Mouse (Mus musculus): ENCODE data around the gene Mpp4. TPM values are rescaled to one million over a fixed set of nuclear protein-coding genes. Genes with fewer than 3 reads are reported as not detected.

Gene Mpp4
- polyA plus RNA-seq (2015; fragmentation: Nextera tagmentation; extraction: Ambion mirVana), result 0.72 and 0.77 TPM in 2 replicates

DNA sequence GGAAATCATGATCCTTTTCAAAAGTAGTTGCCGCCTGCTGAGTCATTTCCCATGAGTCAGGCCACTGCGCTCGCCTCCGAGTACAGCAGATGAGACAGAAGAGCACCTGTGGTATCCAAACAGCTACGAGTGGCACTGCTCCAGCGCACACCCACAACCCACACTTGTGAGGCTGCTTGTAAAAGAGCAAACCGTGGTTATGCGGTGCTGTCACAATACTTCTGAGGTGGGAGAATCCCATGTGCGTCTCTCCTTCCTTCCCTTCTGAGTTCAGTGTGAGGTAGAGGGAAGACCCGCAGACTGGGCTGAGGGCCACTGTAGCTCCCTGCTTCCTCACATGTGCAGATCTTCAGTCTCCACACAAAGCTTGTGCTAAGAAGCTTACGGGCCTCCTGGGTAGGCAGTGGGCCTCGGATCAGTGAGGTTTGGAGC lies at the start of gene Mpp4:
TSS of gene Mpp4 (minus strand) at position 360 of the 432 bp plus-strand sequence.
- 68% methylated on average over 12 of the region's 12 CpGs for WGBS
- no peak within 1 kb of the TSS for H3K9ac ChIP-seq (ENCODE audit: low read depth, low read length)
- no peaks in the 10 kb centered on the region for H3K9me3 ChIP-seq (ENCODE audit: control insufficient read depth, low read length)
- H3K4me2 ChIP-seq (ENCODE audit: low read depth, low read length), result no peak within 1 kb of the TSS
- H3K4me1 ChIP-seq (ENCODE audit: control insufficient read depth, insufficient read depth, low read length), result peaks cover 6% of the 10 kb centered on the region; the same call in 1 of the 2 replicates
- H3K4me3 ChIP-seq (ENCODE audit: low read length), result no peak within 1 kb of the TSS
- no peaks in the 10 kb centered on the region for H3K36me3 ChIP-seq (ENCODE audit: control insufficient read depth, insufficient read depth, low read length)
- no peaks in the 10 kb centered on the region for H3K27me3 ChIP-seq (replicated peaks; ENCODE audit: control insufficient read depth, insufficient read depth, low read length)
- no peak within 1 kb of the TSS for H3K27ac ChIP-seq (ENCODE audit: low read length)
- no peak for ATAC-seq

DNA sequence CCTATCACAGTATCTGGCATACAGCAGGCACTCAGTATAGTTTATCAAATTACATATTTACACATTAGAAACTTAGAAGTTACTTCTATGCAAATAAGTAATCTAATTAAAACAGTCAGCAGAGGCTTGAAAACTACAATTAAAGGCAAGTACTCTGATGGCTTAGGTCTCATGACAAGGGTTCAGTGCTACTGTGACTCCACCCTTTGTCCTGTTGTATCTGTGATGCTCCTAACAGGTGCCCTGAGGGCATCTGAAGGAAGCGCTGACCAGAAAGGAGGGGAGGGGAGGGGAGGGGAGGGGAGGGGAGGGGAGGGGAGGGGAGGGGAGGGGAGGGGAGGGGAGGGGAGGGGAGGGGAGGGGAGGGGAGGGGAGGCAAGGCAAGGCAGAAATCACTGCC lies 49.8 kb upstream of the Mpp4 start:
- Histone ChIP-seq H3K9ac (ENCODE audit: low read depth, low read length) (no peak overlapping the region), H3K4me3 (ENCODE audit: low read length) (no peak overlapping the region), H3K4me1 (ENCODE audit: control insufficient read depth, insufficient read depth, low read length) (peaks cover 7% of the 10 kb centered on the region), H3K9me3 (ENCODE audit: control insufficient read depth, low read length) (no peaks in the 10 kb centered on the region), H3K27me3 (replicated peaks; ENCODE audit: control insufficient read depth, insufficient read depth, low read length) (no peaks in the 10 kb centered on the region), H3K4me2 (ENCODE audit: low read depth, low read length) (no peak overlapping the region), H3K36me3 (ENCODE audit: control insufficient read depth, insufficient read depth, low read length) (peaks cover 6% of the 10 kb centered on the region; the same call in 1 of the 2 replicates), H3K27ac (ENCODE audit: low read length) (0 out of 2 replicates have a peak overlapping the region, but pooled peaks have one; percentile 60)
- 0 out of 2 replicates have a peak, but pooled peaks have one; percentile 29 for ATAC-seq
- no CpG with 5 or more reads among the region's 1 CpGs for WGBS

DNA sequence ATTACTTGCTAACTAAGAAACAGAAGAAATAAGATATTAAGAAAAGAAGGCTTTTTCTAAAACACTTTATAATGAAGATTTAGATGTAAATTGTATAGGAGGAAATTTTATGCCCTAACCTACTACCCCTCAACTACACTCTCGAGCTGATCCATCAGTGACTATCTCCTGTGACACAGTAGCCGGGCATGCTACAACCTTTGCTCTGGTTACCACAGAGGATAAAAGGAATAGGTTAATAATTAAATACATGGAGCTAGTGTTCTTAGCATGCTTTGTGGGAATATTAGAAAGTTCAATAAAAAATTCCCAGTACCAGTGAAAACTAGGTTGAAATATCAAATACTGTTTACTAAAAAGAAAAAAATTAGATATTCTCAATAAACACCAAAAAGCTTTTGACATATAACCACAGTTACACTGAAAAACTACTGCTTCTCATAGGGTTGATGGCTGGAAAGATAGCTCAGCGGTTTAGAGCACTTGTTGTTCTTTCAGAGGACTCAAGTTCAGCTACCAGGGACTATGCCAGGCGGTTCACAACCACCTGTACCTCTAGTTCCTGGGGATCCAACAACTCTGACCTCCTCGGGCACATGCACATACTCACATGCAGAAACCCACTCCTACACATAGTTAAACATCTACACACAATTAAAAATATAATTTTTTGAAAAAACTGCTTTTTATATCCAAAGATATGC lies 49.0 kb upstream of the Mpp4 start:
- Histone ChIP-seq H3K9me3 (ENCODE audit: control insufficient read depth, low read length) (no peaks in the 10 kb centered on the region), H3K4me1 (ENCODE audit: control insufficient read depth, insufficient read depth, low read length) (peaks cover 7% of the 10 kb centered on the region), H3K4me2 (ENCODE audit: low read depth, low read length) (no peak overlapping the region), H3K9ac (ENCODE audit: low read depth, low read length) (no peak overlapping the region), H3K4me3 (ENCODE audit: low read length) (no peak overlapping the region), H3K27me3 (replicated peaks; ENCODE audit: control insufficient read depth, insufficient read depth, low read length) (no peaks in the 10 kb centered on the region), H3K27ac (ENCODE audit: low read length) (peak overlapping the region; percentile 60; the same call in 1 of the 2 replicates), H3K36me3 (ENCODE audit: control insufficient read depth, insufficient read depth, low read length) (peaks cover 6% of the 10 kb centered on the region; the same call in 1 of the 2 replicates)
- whole genome bisulfite sequencing, result 61% methylated on average over 5 of the region's 5 CpGs
- ATAC-seq, result peak; percentile 96

DNA sequence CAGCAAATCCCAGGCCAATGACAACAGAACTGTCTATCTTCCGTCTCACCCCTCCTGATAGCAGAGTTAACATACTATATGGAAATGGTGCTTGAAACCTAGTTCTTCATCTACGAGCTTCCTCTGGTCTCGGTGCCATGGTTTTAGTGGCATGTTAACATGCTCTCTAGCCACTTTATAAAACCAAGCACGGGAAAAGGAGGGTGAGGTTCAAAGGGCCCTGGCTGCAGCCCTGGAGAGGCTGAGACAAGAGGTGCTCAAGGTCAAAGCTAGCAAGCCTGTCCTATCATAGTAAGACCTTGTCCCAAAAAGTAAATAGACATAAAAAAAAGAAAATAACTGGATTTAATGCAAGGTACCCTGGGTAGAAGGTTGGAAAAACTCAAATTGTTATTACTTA lies 48.5 kb upstream of the Mpp4 start:
- H3K4me3 ChIP-seq (ENCODE audit: low read length), result no peak overlapping the region
- peaks cover 5% of the 10 kb centered on the region; the same call in 1 of the 2 replicates for H3K36me3 ChIP-seq (ENCODE audit: control insufficient read depth, insufficient read depth, low read length)
- H3K9ac ChIP-seq (ENCODE audit: low read depth, low read length), result no peak overlapping the region
- WGBS, result 65% methylated on average over 4 of the region's 4 CpGs
- H3K4me1 ChIP-seq (ENCODE audit: control insufficient read depth, insufficient read depth, low read length), result peaks cover 7% of the 10 kb centered on the region
- no peaks in the 10 kb centered on the region for H3K27me3 ChIP-seq (replicated peaks; ENCODE audit: control insufficient read depth, insufficient read depth, low read length)
- peak overlapping the region; percentile 26 for H3K27ac ChIP-seq (ENCODE audit: low read length)
- ATAC-seq, result peak; percentile 83
- no peak overlapping the region for H3K4me2 ChIP-seq (ENCODE audit: low read depth, low read length)
- H3K9me3 ChIP-seq (ENCODE audit: control insufficient read depth, low read length), result no peaks in the 10 kb centered on the region

DNA sequence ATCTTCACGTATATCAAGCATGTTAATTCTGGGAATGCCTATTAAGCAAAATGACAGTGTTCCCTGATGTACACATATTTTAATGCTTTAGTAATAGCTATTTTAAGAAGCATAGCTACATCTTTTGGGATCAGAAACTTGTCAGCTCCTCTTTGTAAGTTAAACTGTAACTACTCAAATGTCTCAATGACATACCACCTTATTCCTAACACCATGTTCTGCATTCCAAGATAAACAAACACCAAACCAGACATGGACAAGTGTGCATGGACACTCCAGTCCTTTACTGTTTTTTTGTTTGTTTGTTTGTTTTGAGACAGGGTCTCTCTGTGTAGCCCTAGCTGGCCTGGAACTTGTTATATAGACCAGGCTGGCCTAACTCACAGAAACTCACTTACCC lies 45.1 kb upstream of the Mpp4 start:
- H3K4me1 ChIP-seq (ENCODE audit: control insufficient read depth, insufficient read depth, low read length), result peaks cover 7% of the 10 kb centered on the region
- H3K27ac ChIP-seq (ENCODE audit: low read length), result no peak overlapping the region
- no peaks in the 10 kb centered on the region for H3K9me3 ChIP-seq (ENCODE audit: control insufficient read depth, low read length)
- ATAC-seq, result no peak
- WGBS, result 83% methylated on average over 1 of the region's 1 CpGs
- H3K4me3 ChIP-seq (ENCODE audit: low read length), result no peak overlapping the region
- no peak overlapping the region for H3K4me2 ChIP-seq (ENCODE audit: low read depth, low read length)
- no peaks in the 10 kb centered on the region for H3K36me3 ChIP-seq (ENCODE audit: control insufficient read depth, insufficient read depth, low read length)
- H3K9ac ChIP-seq (ENCODE audit: low read depth, low read length), result no peak overlapping the region
- no peaks in the 10 kb centered on the region for H3K27me3 ChIP-seq (replicated peaks; ENCODE audit: control insufficient read depth, insufficient read depth, low read length)

DNA sequence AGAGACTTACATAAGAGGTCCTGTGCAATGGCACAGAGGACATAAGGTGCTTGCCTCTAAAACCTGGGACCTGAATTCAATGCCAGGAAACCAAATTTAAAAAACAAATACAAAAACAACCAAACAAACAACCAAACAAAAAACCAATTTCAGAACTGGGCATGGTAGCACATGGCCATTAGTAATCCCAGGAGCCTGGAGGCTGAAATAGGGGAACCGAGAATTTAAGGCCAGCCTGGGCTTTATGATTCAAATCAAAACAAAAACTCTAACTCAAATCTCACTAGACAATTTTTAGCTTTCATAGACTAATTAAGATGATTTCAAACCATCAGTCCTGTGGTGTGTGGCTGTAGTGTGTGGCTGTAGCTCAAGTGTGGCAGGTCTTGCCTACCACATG lies 41.3 kb upstream of the Mpp4 start:
- 86% methylated on average over 1 of the region's 1 CpGs for WGBS

DNA sequence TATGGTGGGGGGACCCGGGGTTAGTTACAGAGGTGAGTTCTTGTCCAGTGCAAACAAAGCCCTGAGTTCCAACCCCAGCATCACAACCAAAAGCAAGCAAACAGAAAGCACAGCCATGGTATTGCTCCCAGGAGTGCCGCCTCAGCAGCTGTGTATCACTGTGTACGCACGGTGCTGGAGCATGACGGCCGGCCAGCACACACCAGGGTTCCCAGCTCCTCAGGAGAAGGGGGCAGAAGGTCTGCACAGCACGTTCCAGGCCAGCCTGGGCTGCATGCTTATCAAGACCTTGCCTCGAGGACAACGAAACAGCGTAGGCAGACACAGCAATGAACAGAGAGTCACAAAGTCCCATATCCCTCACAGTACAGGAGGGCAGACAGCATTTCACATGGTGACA lies 39.2 kb upstream of the Mpp4 start:
- H3K27ac ChIP-seq (ENCODE audit: low read length), result no peak overlapping the region
- no peaks in the 10 kb centered on the region for H3K27me3 ChIP-seq (replicated peaks; ENCODE audit: control insufficient read depth, insufficient read depth, low read length)
- WGBS, result 85% methylated on average over 10 of the region's 10 CpGs
- H3K36me3 ChIP-seq (ENCODE audit: control insufficient read depth, insufficient read depth, low read length), result no peaks in the 10 kb centered on the region
- H3K9ac ChIP-seq (ENCODE audit: low read depth, low read length), result no peak overlapping the region
- H3K4me3 ChIP-seq (ENCODE audit: low read length), result no peak overlapping the region
- no peaks in the 10 kb centered on the region for H3K9me3 ChIP-seq (ENCODE audit: control insufficient read depth, low read length)
- no peak overlapping the region for H3K4me2 ChIP-seq (ENCODE audit: low read depth, low read length)
- ATAC-seq, result peak; percentile 16; the same call in 1 of the 2 replicates
- H3K4me1 ChIP-seq (ENCODE audit: control insufficient read depth, insufficient read depth, low read length), result no peaks in the 10 kb centered on the region

More for the DNA sequence above, 41.3 kb upstream of the Mpp4 start:
- Histone ChIP-seq H3K4me2 (ENCODE audit: low read depth, low read length) (no peak overlapping the region), H3K4me3 (ENCODE audit: low read length) (no peak overlapping the region), H3K4me1 (ENCODE audit: control insufficient read depth, insufficient read depth, low read length) (no peaks in the 10 kb centered on the region), H3K27ac (ENCODE audit: low read length) (no peak overlapping the region), H3K36me3 (ENCODE audit: control insufficient read depth, insufficient read depth, low read length) (no peaks in the 10 kb centered on the region), H3K9ac (ENCODE audit: low read depth, low read length) (no peak overlapping the region), H3K27me3 (replicated peaks; ENCODE audit: control insufficient read depth, insufficient read depth, low read length) (no peaks in the 10 kb centered on the region), H3K9me3 (ENCODE audit: control insufficient read depth, low read length) (no peaks in the 10 kb centered on the region)
- ATAC-seq, result no peak

DNA sequence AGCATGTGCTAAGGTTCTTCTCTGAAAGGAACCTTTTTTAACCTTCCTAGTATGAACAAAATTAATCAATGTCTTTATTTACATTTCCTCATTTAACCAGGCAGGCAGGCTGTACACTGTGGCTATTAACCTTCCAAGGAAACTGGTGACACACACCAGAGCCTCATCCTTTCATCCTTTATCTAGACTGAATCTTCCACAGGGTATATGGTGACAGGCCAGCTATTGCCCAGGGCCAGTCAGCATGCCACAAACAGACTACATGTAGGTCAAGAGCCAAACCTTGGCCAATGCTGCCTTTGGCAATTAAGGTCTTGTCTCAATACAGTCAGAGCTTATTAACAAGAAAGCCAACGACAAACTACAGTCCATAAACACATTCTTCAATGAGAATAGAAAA lies 38.4 kb upstream of the Mpp4 start:
- H3K4me2 ChIP-seq (ENCODE audit: low read depth, low read length), result no peak overlapping the region
- H3K4me3 ChIP-seq (ENCODE audit: low read length), result no peak overlapping the region
- no peak overlapping the region for H3K9ac ChIP-seq (ENCODE audit: low read depth, low read length)
- H3K9me3 ChIP-seq (ENCODE audit: control insufficient read depth, low read length), result no peaks in the 10 kb centered on the region
- WGBS, result 67% methylated on average over 1 of the region's 1 CpGs
- ATAC-seq, result no peak
- H3K4me1 ChIP-seq (ENCODE audit: control insufficient read depth, insufficient read depth, low read length), result no peaks in the 10 kb centered on the region
- no peaks in the 10 kb centered on the region for H3K36me3 ChIP-seq (ENCODE audit: control insufficient read depth, insufficient read depth, low read length)
- H3K27me3 ChIP-seq (replicated peaks; ENCODE audit: control insufficient read depth, insufficient read depth, low read length), result no peaks in the 10 kb centered on the region
- no peak overlapping the region for H3K27ac ChIP-seq (ENCODE audit: low read length)

DNA sequence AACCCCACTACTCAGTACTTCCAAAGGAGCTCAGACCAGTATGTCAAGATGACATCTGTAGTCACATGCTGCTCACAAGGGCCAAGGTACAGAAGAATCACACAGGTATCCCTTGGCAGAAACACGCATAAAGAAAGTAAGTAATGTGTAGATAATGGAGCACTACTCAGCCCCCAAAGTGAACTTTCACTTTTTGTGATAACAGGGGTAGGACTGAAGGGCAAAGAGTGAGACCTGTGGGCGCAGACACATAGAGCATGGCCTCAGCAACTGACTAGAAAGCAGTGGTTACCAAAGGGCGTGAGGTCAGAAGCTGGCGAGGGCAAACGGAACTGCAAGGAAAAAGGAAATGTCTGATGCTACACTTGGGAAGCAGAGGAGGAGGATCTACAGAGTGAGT lies 37.8 kb upstream of the Mpp4 start:
- no peaks in the 10 kb centered on the region for H3K4me1 ChIP-seq (ENCODE audit: control insufficient read depth, insufficient read depth, low read length)
- peak; percentile 36 for ATAC-seq
- no peak overlapping the region for H3K27ac ChIP-seq (ENCODE audit: low read length)
- H3K9me3 ChIP-seq (ENCODE audit: control insufficient read depth, low read length), result no peaks in the 10 kb centered on the region
- H3K36me3 ChIP-seq (ENCODE audit: control insufficient read depth, insufficient read depth, low read length), result no peaks in the 10 kb centered on the region
- 71% methylated on average over 5 of the region's 5 CpGs for WGBS
- H3K4me3 ChIP-seq (ENCODE audit: low read length), result no peak overlapping the region
- H3K9ac ChIP-seq (ENCODE audit: low read depth, low read length), result no peak overlapping the region
- H3K27me3 ChIP-seq (replicated peaks; ENCODE audit: control insufficient read depth, insufficient read depth, low read length), result no peaks in the 10 kb centered on the region
- H3K4me2 ChIP-seq (ENCODE audit: low read depth, low read length), result no peak overlapping the region
